Mouse (Mus musculus): ENCODE data around the gene Pnpla2. TPM values are rescaled to one million over a fixed set of nuclear protein-coding genes. Genes with fewer than 3 reads are reported as not detected.
"Not testable (repeated sequence)": the region's sequence is repeated elsewhere in the genome, so short reads cannot be mapped to it uniquely, and the experiment has no call there.

The Pnpla2 gene
- total RNA-seq (2021): 10 to 100 TPM; 23.2 to 30.4 TPM

GRCm38 (mm10) chr7:141454967-141455551 is at the start of gene Pnpla2:
Gene Pnpla2, plus strand, starts transcription at chr7:141455198.
- peak; percentile 71 to 79 for DNase-seq (ENCODE audit: extremely low spot score in 1 of 2, low spot score in 1 of 2)

- no peak for DNase-seq (ENCODE audit: extremely low spot score in 1 of 2, low spot score in 1 of 2)
Measured at GRCm38 (mm10) chr7:141405466-141405865, 49.5 kb upstream of the Pnpla2 start.

- DNase-seq (ENCODE audit: extremely low spot score in 1 of 2, low spot score in 1 of 2): not testable (repeated sequence)
Measured at GRCm38 (mm10) chr7:141407670-141408069, 47.3 kb upstream of the Pnpla2 start.

- peak; percentile 81 to 89 for DNase-seq (ENCODE audit: extremely low spot score in 1 of 2, low spot score in 1 of 2)
Measured at GRCm38 (mm10) chr7:141408833-141409232, 46.2 kb upstream of the Pnpla2 start.

GRCm38 (mm10) chr7:141410631-141411030 is 44.4 kb upstream of the Pnpla2 start:
- no peak for DNase-seq (ENCODE audit: extremely low spot score in 1 of 2, low spot score in 1 of 2)

GRCm38 (mm10) chr7:141411667-141412066 is 43.3 kb upstream of the Pnpla2 start:
- DNase-seq (ENCODE audit: extremely low spot score in 1 of 2, low spot score in 1 of 2): no peak

- DNase-seq (ENCODE audit: extremely low spot score in 1 of 2, low spot score in 1 of 2): no peak
Measured at GRCm38 (mm10) chr7:141413331-141413730, 41.7 kb upstream of the Pnpla2 start.

- DNase-seq (ENCODE audit: extremely low spot score in 1 of 2, low spot score in 1 of 2): peak; percentile 94 to 99
Measured at GRCm38 (mm10) chr7:141413809-141414584, 41.0 kb upstream of the Pnpla2 start, which contains the start of gene Gatd1. Gene Gatd1, minus strand, starts transcription at chr7:141414136.

- no peak for DNase-seq (ENCODE audit: extremely low spot score in 1 of 2, low spot score in 1 of 2)
Measured at GRCm38 (mm10) chr7:141416144-141416841, 38.7 kb upstream of the Pnpla2 start.

- DNase-seq (ENCODE audit: extremely low spot score in 1 of 2, low spot score in 1 of 2): no peak
Measured at GRCm38 (mm10) chr7:141417731-141418681, 37.0 kb upstream of the Pnpla2 start.

GRCm38 (mm10) chr7:141418970-141419369 is 36.0 kb upstream of the Pnpla2 start:
- DNase-seq (ENCODE audit: extremely low spot score in 1 of 2, low spot score in 1 of 2): peak in 1 of 2 experiments; percentile 67

GRCm38 (mm10) chr7:141420030-141420702 is 34.8 kb upstream of the Pnpla2 start:
- DNase-seq (ENCODE audit: extremely low spot score in 1 of 2, low spot score in 1 of 2): no peak

- DNase-seq (ENCODE audit: extremely low spot score in 1 of 2, low spot score in 1 of 2): no peak
Measured at GRCm38 (mm10) chr7:141423811-141424210, 31.2 kb upstream of the Pnpla2 start.

GRCm38 (mm10) chr7:141426948-141427730 is 27.9 kb upstream of the Pnpla2 start:
- no peak for DNase-seq (ENCODE audit: extremely low spot score in 1 of 2, low spot score in 1 of 2)

GRCm38 (mm10) chr7:141428701-141429100 is 26.3 kb upstream of the Pnpla2 start:
- DNase-seq (ENCODE audit: extremely low spot score in 1 of 2, low spot score in 1 of 2): peak in 1 of 2 experiments; percentile 4

GRCm38 (mm10) chr7:141429310-141429709 is 25.7 kb upstream of the Pnpla2 start, which contains the start of gene Cend1:
Gene Cend1, minus strand, starts transcription at chr7:141429491.
- DNase-seq (ENCODE audit: extremely low spot score in 1 of 2, low spot score in 1 of 2): peak; percentile 73 to 80

- DNase-seq (ENCODE audit: extremely low spot score in 1 of 2, low spot score in 1 of 2): peak in 1 of 2 experiments; percentile 5
Measured at GRCm38 (mm10) chr7:141429840-141430584, 25.0 kb upstream of the Pnpla2 start.
